Mouse (Mus musculus): ENCODE data around the gene Psmd4. TPM values are rescaled to one million over a fixed set of nuclear protein-coding genes. Genes with fewer than 3 reads are reported as not detected.

The Psmd4 gene
- polyA plus RNA-seq, 1 experiment = 338 TPM

DNA sequence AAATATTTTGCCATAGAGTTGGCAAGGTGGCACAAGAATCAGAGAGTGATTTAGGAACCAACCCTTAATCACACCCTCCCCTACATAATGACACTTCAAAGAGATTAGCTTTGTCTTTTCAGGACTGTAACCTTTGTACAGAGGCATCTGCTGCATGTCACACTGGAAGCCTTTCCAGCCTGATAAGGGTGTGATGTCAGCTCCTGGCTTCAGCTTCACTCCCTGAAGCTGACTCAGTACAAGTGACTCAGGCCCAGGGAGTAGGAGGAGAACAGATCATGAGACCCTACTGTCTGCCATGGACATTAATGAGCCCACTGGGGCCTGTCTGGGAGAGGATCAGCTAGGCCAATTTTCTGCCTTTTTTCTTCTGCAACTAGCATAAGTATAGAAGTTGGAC, 54.8 kb downstream of the Psmd4 start:
- Histone ChIP-seq H3K36me3 (ENCODE audit: control insufficient read depth, insufficient read depth) (peaks cover 4% of the 10 kb centered on the region), H3ac (ENCODE audit: control insufficient read depth, insufficient read length) (no peak overlapping the region), H3K4me3 (no peak overlapping the region), H3K79me2 (ENCODE audit: control insufficient read depth, insufficient read depth) (no peaks in the 10 kb centered on the region), H3K27me3 (ENCODE audit: control insufficient read depth, insufficient read depth, insufficient read length) (no peaks in the 10 kb centered on the region), H3K4me2 (ENCODE audit: low read depth) (peak overlapping the region; percentile 66)
- TF ChIP-seq USF1 (IDR thresholded peaks at IDR 0.05; ENCODE audit: low read depth) (peak; percentile 42), MYOD1 (IDR thresholded peaks at IDR 0.05; ENCODE audit: control insufficient read depth in 1 of 3, insufficient read length in 2 of 3, low read depth in 2 of 3) (peak in 1 of 3 experiments; percentile 10), MYOG (IDR thresholded peaks at IDR 0.05; ENCODE audit: control insufficient read depth in 1 of 3, insufficient read depth in 1 of 3, insufficient read length in 2 of 3, low read depth in 2 of 3) (no peak)

DNA sequence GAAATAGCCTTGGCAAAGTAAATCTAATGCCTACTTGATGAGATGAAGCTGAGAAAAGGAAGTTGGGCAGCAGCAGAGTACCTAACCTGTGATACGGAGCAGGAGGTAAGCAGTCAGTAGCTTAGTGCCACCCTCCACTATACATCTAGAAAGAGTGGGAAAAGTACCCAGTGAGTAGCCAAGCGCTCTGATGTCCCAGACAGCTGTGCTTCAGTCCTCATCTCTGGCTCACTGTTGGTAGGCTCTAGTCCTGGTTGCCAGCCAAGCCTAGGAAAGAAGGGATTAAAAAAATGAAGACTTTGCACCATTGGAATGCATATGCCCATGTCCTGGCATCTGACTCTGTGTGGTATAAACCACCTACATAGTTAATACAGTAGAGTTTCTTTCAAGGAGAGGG, 56.9 kb downstream of the Psmd4 start:
- Histone ChIP-seq H3K4me3 (no peak overlapping the region), H3K79me2 (ENCODE audit: control insufficient read depth, insufficient read depth) (peaks cover 12% of the 10 kb centered on the region), H3K36me3 (ENCODE audit: control insufficient read depth, insufficient read depth) (peaks cover 9% of the 10 kb centered on the region), H3K4me2 (ENCODE audit: low read depth) (peak overlapping the region; percentile 20), H3ac (ENCODE audit: control insufficient read depth, insufficient read length) (no peak overlapping the region), H3K27me3 (ENCODE audit: control insufficient read depth, insufficient read depth, insufficient read length) (no peaks in the 10 kb centered on the region)
- peak in 2 of 3 experiments; percentile 51 to 68 for TF ChIP-seq MYOD1 (IDR thresholded peaks at IDR 0.05; ENCODE audit: control insufficient read depth in 1 of 3, insufficient read length in 2 of 3, low read depth in 2 of 3)
- no peak for TF ChIP-seq USF1 (IDR thresholded peaks at IDR 0.05; ENCODE audit: low read depth)

DNA sequence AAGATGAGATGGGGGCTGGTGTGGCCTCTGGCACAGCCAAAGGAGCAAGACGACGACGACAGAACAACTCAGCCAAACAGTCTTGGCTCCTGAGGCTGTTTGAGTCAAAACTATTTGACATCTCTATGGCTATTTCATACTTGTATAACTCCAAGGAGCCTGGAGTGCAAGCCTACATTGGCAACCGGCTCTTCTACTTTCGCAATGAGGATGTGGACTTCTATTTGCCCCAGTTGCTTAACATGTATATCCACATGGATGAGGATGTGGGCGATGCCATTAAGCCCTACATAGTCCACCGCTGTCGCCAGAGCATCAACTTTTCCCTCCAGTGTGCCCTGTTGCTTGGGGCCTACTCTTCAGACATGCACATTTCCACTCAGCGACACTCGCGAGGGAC, 58.1 kb downstream of the Psmd4 start:
- H3K4me3 ChIP-seq = no peak overlapping the region
- H3K27me3 ChIP-seq (ENCODE audit: control insufficient read depth, insufficient read depth, insufficient read length) = no peaks in the 10 kb centered on the region
- TF ChIP-seq MAX (IDR thresholded peaks at IDR 0.05; ENCODE audit: low read depth) (no peak), POLR2AphosphoS2 (IDR thresholded peaks at IDR 0.05; ENCODE audit: insufficient read length, low read depth) (no peak), USF1 (IDR thresholded peaks at IDR 0.05; ENCODE audit: low read depth) (no peak), MYOG (IDR thresholded peaks at IDR 0.05; ENCODE audit: control insufficient read depth in 1 of 3, insufficient read depth in 1 of 3, insufficient read length in 2 of 3, low read depth in 2 of 3) (no peak), CEBPB (IDR thresholded peaks at IDR 0.05; ENCODE audit: insufficient read depth, poor library complexity, severe bottlenecking) (no peak), REST (IDR thresholded peaks at IDR 0.05; ENCODE audit: insufficient read depth, insufficient read length) (no peak), MYOD1 (IDR thresholded peaks at IDR 0.05; ENCODE audit: control insufficient read depth in 1 of 3, insufficient read length in 2 of 3, low read depth in 2 of 3) (no peak), TCF3 (IDR thresholded peaks at IDR 0.05; ENCODE audit: insufficient read length, low read depth) (no peak), TCF12 (IDR thresholded peaks at IDR 0.05; ENCODE audit: insufficient read depth, poor library complexity, severe bottlenecking) (no peak), SRF (IDR thresholded peaks at IDR 0.05; ENCODE audit: control insufficient read depth, insufficient read length, low read depth) (no peak), E2F4 (IDR thresholded peaks at IDR 0.05; ENCODE audit: insufficient read depth) (no peak), POLR2A (IDR thresholded peaks at IDR 0.05; ENCODE audit: insufficient read length, low read depth) (no peak)
- no peak overlapping the region for H3K4me2 ChIP-seq (ENCODE audit: low read depth)
- H3K79me2 ChIP-seq (ENCODE audit: control insufficient read depth, insufficient read depth) = peaks cover 22% of the 10 kb centered on the region
- no peak overlapping the region for H3ac ChIP-seq (ENCODE audit: control insufficient read depth, insufficient read length)
- H3K36me3 ChIP-seq (ENCODE audit: control insufficient read depth, insufficient read depth) = peaks cover 9% of the 10 kb centered on the region

Other genes starting within 250 kb of the Psmd4 start
- 11.5 TPM for gene Pogz, start 205.0 kb downstream of the Psmd4 start, polyA plus RNA-seq (2012; fragmentation: generic; extraction: Trizol)
- gene Psmb4, start 155.7 kb downstream of the Psmd4 start, polyA plus RNA-seq (2012; fragmentation: generic; extraction: Trizol) = 475 TPM
- 0.44 TPM for gene Selenbp1, start 109.6 kb downstream of the Psmd4 start, polyA plus RNA-seq (2012; fragmentation: generic; extraction: Trizol)
- gene Rfx5, start 88.5 kb downstream of the Psmd4 start, polyA plus RNA-seq (2012; fragmentation: generic; extraction: Trizol) = 3.5 TPM
- gene Pi4kb, start 67.9 kb downstream of the Psmd4 start, polyA plus RNA-seq (2012; fragmentation: generic; extraction: Trizol) = 44.9 TPM
- 11.5 TPM for gene Zfp687, start 27.2 kb downstream of the Psmd4 start, polyA plus RNA-seq (2012; fragmentation: generic; extraction: Trizol)
- 27.3 TPM for gene Pip5k1a, start 64.3 kb upstream of the Psmd4 start, polyA plus RNA-seq (2012; fragmentation: generic; extraction: Trizol)
- 85.6 TPM for gene Vps72, start 68.4 kb upstream of the Psmd4 start, polyA plus RNA-seq (2012; fragmentation: generic; extraction: Trizol)
- 2.5 TPM for gene Tmod4, start 81.9 kb upstream of the Psmd4 start, polyA plus RNA-seq (2012; fragmentation: generic; extraction: Trizol)
- gene Scnm1, start 91.4 kb upstream of the Psmd4 start, polyA plus RNA-seq (2012; fragmentation: generic; extraction: Trizol) = 30.6 TPM
- 7.0 TPM for gene Lysmd1, start 91.5 kb upstream of the Psmd4 start, polyA plus RNA-seq (2012; fragmentation: generic; extraction: Trizol)
- gene Tnfaip8l2, start 99.7 kb upstream of the Psmd4 start, polyA plus RNA-seq (2012; fragmentation: generic; extraction: Trizol) = 0.22 TPM
- 29.0 TPM for gene Sema6c, start 117.8 kb upstream of the Psmd4 start, polyA plus RNA-seq (2012; fragmentation: generic; extraction: Trizol)
- 3.3 TPM for gene Gabpb2, start 175.3 kb upstream of the Psmd4 start, polyA plus RNA-seq (2012; fragmentation: generic; extraction: Trizol)
- 61.5 TPM for gene Cdc42se1, start 186.1 kb upstream of the Psmd4 start, polyA plus RNA-seq (2012; fragmentation: generic; extraction: Trizol)
- 51.9 TPM for gene Mllt11, start 189.6 kb upstream of the Psmd4 start, polyA plus RNA-seq (2012; fragmentation: generic; extraction: Trizol)
- gene Gm128, start 199.0 kb upstream of the Psmd4 start, polyA plus RNA-seq (2012; fragmentation: generic; extraction: Trizol) = 0.04 TPM
- gene Bnipl, start 208.6 kb upstream of the Psmd4 start, polyA plus RNA-seq (2012; fragmentation: generic; extraction: Trizol) = 0.31 TPM
- gene Mindy1, start 238.7 kb upstream of the Psmd4 start, polyA plus RNA-seq (2012; fragmentation: generic; extraction: Trizol) = 33.3 TPM
- 43.1 TPM for gene Prune1, start 239.5 kb upstream of the Psmd4 start, polyA plus RNA-seq (2012; fragmentation: generic; extraction: Trizol)